Mouse (Mus musculus): ENCODE measurements around the gene Olfr923. TPM values are rescaled to one million over a fixed set of nuclear protein-coding genes. Genes with fewer than 3 reads are reported as not detected.

Olfr923 gene
- polyA plus RNA-seq, 1 experiment from 2014 or later, result not detected

Other genes starting within 250 kb of the Olfr923 start
- not detected in 2 replicates for gene Olfr912, start 246.4 kb upstream of the Olfr923 start, polyA plus RNA-seq (2015; fragmentation: Nextera tagmentation; extraction: Ambion mirVana)
- gene Olfr913, start 233.8 kb upstream of the Olfr923 start, polyA plus RNA-seq (2015; fragmentation: Nextera tagmentation; extraction: Ambion mirVana), result not detected in 2 replicates
- gene Olfr914, start 221.4 kb upstream of the Olfr923 start, polyA plus RNA-seq (2015; fragmentation: Nextera tagmentation; extraction: Ambion mirVana), result not detected in 2 replicates
- not detected in 2 replicates for gene Olfr916, start 166.7 kb upstream of the Olfr923 start, polyA plus RNA-seq (2015; fragmentation: Nextera tagmentation; extraction: Ambion mirVana)
- gene Olfr917, start 160.7 kb upstream of the Olfr923 start, polyA plus RNA-seq (2015; fragmentation: Nextera tagmentation; extraction: Ambion mirVana), result not detected in 2 replicates
- not detected in 2 replicates for gene Olfr918, start 151.9 kb upstream of the Olfr923 start, polyA plus RNA-seq (2015; fragmentation: Nextera tagmentation; extraction: Ambion mirVana)
- not detected in 2 replicates for gene Olfr919, start 122.9 kb upstream of the Olfr923 start, polyA plus RNA-seq (2015; fragmentation: Nextera tagmentation; extraction: Ambion mirVana)
- 8.7 and 9.7 TPM in 2 replicates for gene Vwa5a, start 108.3 kb upstream of the Olfr923 start, polyA plus RNA-seq (2015; fragmentation: Nextera tagmentation; extraction: Ambion mirVana)
- not detected in 2 replicates for gene Olfr920, start 74.2 kb upstream of the Olfr923 start, polyA plus RNA-seq (2015; fragmentation: Nextera tagmentation; extraction: Ambion mirVana)
- gene Olfr921, start 53.5 kb upstream of the Olfr923 start, polyA plus RNA-seq (2015; fragmentation: Nextera tagmentation; extraction: Ambion mirVana), result not detected in 2 replicates
- gene Olfr922, start 11.9 kb upstream of the Olfr923 start, polyA plus RNA-seq (2015; fragmentation: Nextera tagmentation; extraction: Ambion mirVana), result not detected in 2 replicates
- gene Olfr924, start 17.9 kb downstream of the Olfr923 start, polyA plus RNA-seq (2015; fragmentation: Nextera tagmentation; extraction: Ambion mirVana), result not detected in 2 replicates
- gene Olfr26, start 28.5 kb downstream of the Olfr923 start, polyA plus RNA-seq (2015; fragmentation: Nextera tagmentation; extraction: Ambion mirVana), result not detected in 2 replicates
- not detected in 2 replicates for gene Olfr926, start 50.6 kb downstream of the Olfr923 start, polyA plus RNA-seq (2015; fragmentation: Nextera tagmentation; extraction: Ambion mirVana)
- not detected in 2 replicates for gene Olfr930, start 103.3 kb downstream of the Olfr923 start, polyA plus RNA-seq (2015; fragmentation: Nextera tagmentation; extraction: Ambion mirVana)
- gene Olfr933, start 145.8 kb downstream of the Olfr923 start, polyA plus RNA-seq (2015; fragmentation: Nextera tagmentation; extraction: Ambion mirVana), result not detected in 2 replicates
- gene Olfr934, start 161.8 kb downstream of the Olfr923 start, polyA plus RNA-seq (2015; fragmentation: Nextera tagmentation; extraction: Ambion mirVana), result not detected in 2 replicates
- not detected in 2 replicates for gene Olfr935, start 173.1 kb downstream of the Olfr923 start, polyA plus RNA-seq (2015; fragmentation: Nextera tagmentation; extraction: Ambion mirVana)
- gene Olfr146, start 196.8 kb downstream of the Olfr923 start, polyA plus RNA-seq (2015; fragmentation: Nextera tagmentation; extraction: Ambion mirVana), result not detected in 2 replicates
- gene Olfr937, start 238.4 kb downstream of the Olfr923 start, polyA plus RNA-seq (2015; fragmentation: Nextera tagmentation; extraction: Ambion mirVana), result not detected in 2 replicates